In genomic region chr7:92937955-92938354, GRCm38 (mm10) we compare ENCODE assay signal across 8 mouse cellular contexts.
DNase-seq lines count a peak whose midpoint lies in the region; ATAC-seq lines count a peak whose summit lies in the region.

No protein-coding gene starts in this region.

- H3K4me2 ChIP-seq in kidney, embryonic 14.5 days (replicated peaks; ENCODE audit: low read depth, low read length): no peak overlapping the region
- H3K4me2 ChIP-seq in hindbrain, embryonic 13.5 days: no peak overlapping the region

- H3K9me3 ChIP-seq in kidney, embryonic 14.5 days (ENCODE audit: control insufficient read depth, low read length): no peaks in the 10 kb centered on the region
- H3K9me3 ChIP-seq in hindbrain, embryonic 13.5 days: no peaks in the 10 kb centered on the region

- no peak overlapping the region for H3K9ac ChIP-seq in kidney, embryonic 14.5 days (ENCODE audit: low read depth, low read length)
- no peak overlapping the region for H3K9ac ChIP-seq in hindbrain, embryonic 13.5 days

- no peaks in the 10 kb centered on the region for H3K27me3 ChIP-seq in kidney, embryonic 14.5 days (ENCODE audit: control insufficient read depth, insufficient read depth, low read length)
- no peaks in the 10 kb centered on the region for H3K27me3 ChIP-seq in hindbrain, embryonic 13.5 days

- no peak for ATAC-seq in kidney, embryonic 14.5 days (ENCODE audit: low FRiP score, low TSS enrichment)
- peak; percentile 76 for ATAC-seq in megakaryocyte progenitor cell, adult 5-6 weeks (replicated peaks; ENCODE audit: poor library complexity)
- no peak for ATAC-seq in hindbrain, embryonic 13.5 days (ENCODE audit: low FRiP score)

- H3K4me1 ChIP-seq in kidney, embryonic 14.5 days (ENCODE audit: control insufficient read depth, insufficient read depth, low read length): no peaks in the 10 kb centered on the region
- 0 out of 2 replicates have a peak, but pooled peaks cover 2% of the 10 kb centered on the region for H3K4me1 ChIP-seq in hindbrain, embryonic 13.5 days (replicated peaks)

- no peak overlapping the region for H3K27ac ChIP-seq in kidney, embryonic 14.5 days (ENCODE audit: low read depth, low read length)
- no peak overlapping the region for H3K27ac ChIP-seq in hindbrain, embryonic 13.5 days

- peak; percentile 11 for DNase-seq in kidney, adult 9 months
- peak; percentile 8 to 10 for DNase-seq in B cell, adult 2 months
- DNase-seq in ES-CJ7 (ENCODE audit: low read depth, low spot score): peak; percentile 77
- DNase-seq in cerebellum, postnatal 10 days: peak; percentile 39 to 43
- DNase-seq in urinary bladder, postnatal 36 days (ENCODE audit: low spot score in 2 of 2): no peak

- no peaks in the 10 kb centered on the region for H3K36me3 ChIP-seq in kidney, embryonic 14.5 days (ENCODE audit: control insufficient read depth, insufficient read depth, low read length)
- no peaks in the 10 kb centered on the region for H3K36me3 ChIP-seq in hindbrain, embryonic 13.5 days

- H3K4me3 ChIP-seq in kidney, embryonic 14.5 days (ENCODE audit: low read length): no peak overlapping the region
- H3K4me3 ChIP-seq in hindbrain, embryonic 13.5 days: no peak overlapping the region

- WGBS in kidney, embryonic 14.5 days: 23% methylated on average over 6 of the region's 6 CpGs
- 23% methylated on average over 6 of the region's 6 CpGs for WGBS in hindbrain, embryonic 13.5 days

Comparison
In these comparisons a context has a peak if more than half of its experiments do, and no peak if none do; other contexts are left out.
1. DNase-seq: peak in kidney, adult 9 months (single experiment), B cell, adult 2 months (2 of 2), ES-CJ7 (single experiment) and cerebellum, postnatal 10 days (2 of 2); none in urinary bladder, postnatal 36 days (0 of 2).